ENCODE assay signal across 23 mouse cellular contexts in the genomic region with DNA sequence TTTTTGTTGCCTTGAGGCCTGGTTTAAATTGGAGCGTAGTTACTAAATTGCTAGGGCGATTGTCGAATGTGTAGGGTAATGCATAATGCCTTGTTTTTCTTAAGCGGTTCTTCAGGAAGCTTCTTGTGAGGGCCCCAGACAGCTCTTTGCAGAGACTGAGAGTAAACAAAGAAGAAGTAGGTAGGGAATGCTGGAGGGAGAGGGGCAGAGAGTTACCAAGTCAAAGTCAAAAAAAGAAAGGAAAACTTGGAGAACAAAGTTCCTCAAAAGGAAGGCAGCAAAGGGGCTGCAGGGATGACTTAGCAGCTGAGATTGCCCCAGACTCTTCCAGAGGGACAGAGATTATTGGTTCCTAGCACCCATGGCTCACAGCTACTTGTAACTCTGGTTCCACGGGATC.
DNase-seq lines count a peak whose midpoint lies in the region; ATAC-seq and TF ChIP-seq lines count a peak whose summit lies in the region.
"Had no signal": no experiment of that assay in that cellular context is flagged by ENCODE, and none has a peak within 500 bp of the region (broad histone marks: within the 10 kb centered on the region; RNA-seq: fewer than 3 reads in every experiment).

No protein-coding gene starts in this region.

- no peaks in the 10 kb centered on the region for H3K9me3 ChIP-seq in kidney, postnatal 0 days (replicated peaks; ENCODE audit: low read length)
- H3K9me3 ChIP-seq in kidney, embryonic 16.5 days (ENCODE audit: low read length), result no peaks in the 10 kb centered on the region
- no peaks in the 10 kb centered on the region; the same call in 1 of the 2 replicates for H3K9me3 ChIP-seq in embryonic facial prominence, embryonic 12.5 days
- H3K9me3 ChIP-seq in limb, embryonic 12.5 days, result peaks cover 5% of the 10 kb centered on the region
- H3K9me3 ChIP-seq: forebrain, embryonic 15.5 days; heart, embryonic 15.5 days; liver, embryonic 15.5 days; neural tube, embryonic 12.5 days had no signal

- ATAC-seq in kidney, postnatal 0 days (replicated peaks; ENCODE audit: low FRiP score, low read depth), result no peak
- no peak for ATAC-seq in kidney, embryonic 16.5 days (ENCODE audit: low FRiP score, low TSS enrichment)
- no peak for ATAC-seq in embryonic facial prominence, embryonic 12.5 days (ENCODE audit: insufficient number of reproducible peaks, insufficient read depth, low FRiP score, low TSS enrichment)
- no peak; the same call in 1 of the 2 replicates for ATAC-seq in limb, embryonic 12.5 days (ENCODE audit: insufficient number of reproducible peaks, insufficient read depth, low FRiP score, low TSS enrichment, low read depth)
- ATAC-seq: forebrain, embryonic 15.5 days had no signal

- no peaks in the 10 kb centered on the region for H3K36me3 ChIP-seq in kidney, postnatal 0 days (ENCODE audit: insufficient read depth, low read length)
- no peaks in the 10 kb centered on the region for H3K36me3 ChIP-seq in kidney, embryonic 16.5 days (ENCODE audit: insufficient read depth, low read length)
- H3K36me3 ChIP-seq in embryonic facial prominence, embryonic 12.5 days, result no peaks in the 10 kb centered on the region
- peaks cover 19% of the 10 kb centered on the region for H3K36me3 ChIP-seq in limb, embryonic 12.5 days
- H3K36me3 ChIP-seq: forebrain, embryonic 15.5 days; heart, embryonic 15.5 days; liver, embryonic 15.5 days; neural tube, embryonic 12.5 days had no signal

- 0 out of 2 replicates have a peak, but pooled peaks have one; percentile 5 for TF ChIP-seq CTCF in kidney, postnatal 0 days (IDR thresholded peaks at IDR 0.05; ENCODE audit: low read depth)

- no peak overlapping the region for H3K4me3 ChIP-seq in kidney, postnatal 0 days (replicated peaks; ENCODE audit: low read depth, low read length)
- no peak overlapping the region for H3K4me3 ChIP-seq in kidney, embryonic 16.5 days (ENCODE audit: low read length)
- no peak overlapping the region for H3K4me3 ChIP-seq in embryonic facial prominence, embryonic 12.5 days
- no peak overlapping the region for H3K4me3 ChIP-seq in limb, embryonic 12.5 days (replicated peaks)
- H3K4me3 ChIP-seq: forebrain, embryonic 15.5 days; heart, embryonic 15.5 days; liver, embryonic 15.5 days; neural tube, embryonic 12.5 days had no signal

- H3K27ac ChIP-seq in kidney, postnatal 0 days, result no peak overlapping the region
- H3K27ac ChIP-seq in kidney, embryonic 16.5 days (ENCODE audit: low read length), result no peak overlapping the region
- peak overlapping the region; percentile 64 for H3K27ac ChIP-seq in embryonic facial prominence, embryonic 12.5 days
- H3K27ac ChIP-seq in limb, embryonic 12.5 days, result peak overlapping the region; percentile 84
- H3K27ac ChIP-seq: forebrain, embryonic 15.5 days; heart, embryonic 15.5 days; hindbrain, embryonic 14.5 days; liver, embryonic 15.5 days; neural tube, embryonic 12.5 days had no signal

- 76% methylated on average over 5 of the region's 5 CpGs for WGBS in kidney, postnatal 0 days
- WGBS in kidney, embryonic 16.5 days, result 68% methylated on average over 5 of the region's 5 CpGs
- 28% methylated on average over 5 of the region's 5 CpGs for WGBS in embryonic facial prominence, embryonic 12.5 days
- 23% methylated on average over 5 of the region's 5 CpGs for WGBS in limb, embryonic 12.5 days

- H3K27me3 ChIP-seq in kidney, postnatal 0 days (ENCODE audit: insufficient read depth, low read length), result no peaks in the 10 kb centered on the region
- no peaks in the 10 kb centered on the region for H3K27me3 ChIP-seq in kidney, embryonic 16.5 days (ENCODE audit: insufficient read depth, low read length)
- H3K27me3 ChIP-seq in embryonic facial prominence, embryonic 12.5 days, result no peaks in the 10 kb centered on the region
- H3K27me3 ChIP-seq in limb, embryonic 12.5 days, result no peaks in the 10 kb centered on the region
- H3K27me3 ChIP-seq: forebrain, embryonic 15.5 days; heart, embryonic 15.5 days; liver, embryonic 15.5 days; neural tube, embryonic 12.5 days had no signal

- intact Hi-C loops in left cerebral cortex, postnatal 36 days (cut with DNase I), result no loop called here

- no peaks in the 10 kb centered on the region for H3K4me1 ChIP-seq in kidney, postnatal 0 days (replicated peaks; ENCODE audit: insufficient read depth, low read length)
- peaks cover 12% of the 10 kb centered on the region for H3K4me1 ChIP-seq in kidney, embryonic 16.5 days (ENCODE audit: insufficient read depth, low read length)
- peaks cover 15% of the 10 kb centered on the region for H3K4me1 ChIP-seq in embryonic facial prominence, embryonic 12.5 days
- peaks cover 48% of the 10 kb centered on the region for H3K4me1 ChIP-seq in limb, embryonic 12.5 days (replicated peaks)
- H3K4me1 ChIP-seq: liver, embryonic 15.5 days had no signal

- no peak overlapping the region for H3K9ac ChIP-seq in kidney, postnatal 0 days (ENCODE audit: low read depth, low read length)
- H3K9ac ChIP-seq in kidney, embryonic 16.5 days (replicated peaks; ENCODE audit: low read length), result no peak overlapping the region
- H3K9ac ChIP-seq in embryonic facial prominence, embryonic 12.5 days, result no peak overlapping the region
- no peak overlapping the region for H3K9ac ChIP-seq in limb, embryonic 12.5 days (replicated peaks)
- H3K9ac ChIP-seq: forebrain, embryonic 15.5 days; heart, embryonic 15.5 days; hindbrain, embryonic 14.5 days; liver, embryonic 15.5 days; neural tube, embryonic 12.5 days had no signal

- DNase-seq in kidney, postnatal 0 days (ENCODE audit: low spot score), result no peak
- DNase-seq in NIH3T3 (ENCODE audit: low read depth), result peak; percentile 65
- DNase-seq in left cerebral cortex, postnatal 36 days (ENCODE audit: low spot score in 2 of 2), result no peak
- no peak for DNase-seq in heart, adult 8-10 months (ENCODE audit: low spot score)
- DNase-seq in frontal cortex, postnatal 10 days (ENCODE audit: low spot score in 2 of 2), result no peak
- DNase-seq: adrenal gland, adult 8-10 months; cerebellum, adult 11-12 months; cerebellum, postnatal 14 days; gastrocnemius, postnatal 25 days; heart, postnatal 36 days; kidney, adult 2 months; kidney, postnatal 14 days; liver; lung, postnatal 4 days; right cerebral cortex, postnatal 14 days had no signal

- H3K4me2 ChIP-seq in kidney, postnatal 0 days (ENCODE audit: low read length), result no peak overlapping the region
- no peak overlapping the region for H3K4me2 ChIP-seq in kidney, embryonic 16.5 days (replicated peaks; ENCODE audit: low read depth, low read length)
- H3K4me2 ChIP-seq in embryonic facial prominence, embryonic 12.5 days (replicated peaks), result no peak overlapping the region
- H3K4me2 ChIP-seq in limb, embryonic 12.5 days, result no peak overlapping the region
- H3K4me2 ChIP-seq: forebrain, embryonic 15.5 days; heart, embryonic 15.5 days; hindbrain, embryonic 14.5 days; liver, embryonic 15.5 days; neural tube, embryonic 12.5 days had no signal

Comparison
In these comparisons a context has a peak if more than half of its experiments do, and no peak if none do; other contexts are left out.
1. H3K27ac ChIP-seq: peak in embryonic facial prominence, embryonic 12.5 days (single experiment) and limb, embryonic 12.5 days (single experiment); none in kidney, postnatal 0 days (single experiment) and kidney, embryonic 16.5 days (single experiment).